Mouse (Mus musculus) forebrain, embryonic 14.5 days (tissue): ENCODE data around the gene Slc25a28. TPM values are rescaled to one million over a fixed set of nuclear protein-coding genes. Genes with fewer than 3 reads are reported as not detected.

Experiments
- ATAC-seq: fragments of 200-750 bp; cut with Nextera tagmentation; 2 replicates; pipeline ENCODE4 v1.8.0; 2017; ENCODE audit warnings: mild to moderate bottlenecking, moderate library complexity
- DNase-seq: peaks from one replicate; pipeline ENCODE4 v3.0.0-alpha.2; 2015; ENCODE audit warnings: low spot score
- H3K27ac ChIP-seq: fragments of 300-500 bp; sonication (generic); 2 replicates; pipeline ENCODE4 v1.5.1; 2014; ENCODE audit warnings: low read depth, mild to moderate bottlenecking, control low read depth, low read length, moderate library complexity
- H3K27me3 ChIP-seq: fragments of 300-500 bp; sonication (generic); replicated peaks from 2 replicates; pipeline ENCODE4 v1.6.1; 2014; ENCODE audit warnings: low read length, control low read depth, mixed read lengths; ENCODE audit not compliant: control insufficient read depth, insufficient read depth
- H3K36me3 ChIP-seq: fragments of 300-500 bp; sonication (generic); 2 replicates; pipeline ENCODE4 v1.6.1; 2014; ENCODE audit warnings: low read length, control low read depth; ENCODE audit not compliant: control insufficient read depth, insufficient read depth
- H3K4me1 ChIP-seq: fragments of 300-500 bp; sonication (generic); 2 replicates; pipeline ENCODE4 v1.6.1; 2014; ENCODE audit warnings: antibody characterized with exemption, low read length, control low read depth; ENCODE audit not compliant: control insufficient read depth, insufficient read depth
- H3K4me2 ChIP-seq: fragments of 300-500 bp; sonication (generic); 2 replicates; pipeline ENCODE4 v1.6.1; 2014; ENCODE audit warnings: mild to moderate bottlenecking, control low read depth, low read length
- H3K4me3 ChIP-seq: fragments of 300-500 bp; sonication (generic); 2 replicates; pipeline ENCODE4 v1.5.1; 2014; ENCODE audit warnings: low read depth, low read length, control low read depth
- H3K9ac ChIP-seq: fragments of 300-500 bp; sonication (generic); 2 replicates; pipeline ENCODE4 v1.6.1; 2014; ENCODE audit warnings: mild to moderate bottlenecking, low read length, control low read depth, moderate library complexity
- H3K9me3 ChIP-seq: fragments of 300-500 bp; sonication (generic); replicated peaks from 2 replicates; pipeline ENCODE4 v1.6.1; 2016; ENCODE audit warnings: low read length, control low read depth, mixed read lengths; ENCODE audit not compliant: control insufficient read depth
- WGBS: fragments of 180-500 bp; shearing (Covaris S2); extraction: QIAGEN DNeasy Blood & Tissue Kit; methylation state at CpG from one replicate; pipeline ENCODE4 v1.1.7; 2014; 5-methylcytosine and 5-hydroxymethylcytosine counted together
- polyA plus RNA-seq: library from polyadenylated mRNA; unstranded; fragments of >200 nt; fragmentation: Nextera tagmentation; extraction: Ambion mirVana; gene quantifications from 2 replicates; pipeline ENCODE4 v1.2.1, GENCODE M21; 2014

Slc25a28 gene
- polyA plus RNA-seq, 1 experiment from 2014 or later: 12.0 TPM

GRCm38 (mm10) chr19:43681541-43681940 lies 6.9 kb upstream of the Slc25a28 start:
- H3K9ac ChIP-seq: no peak overlapping the region
- H3K4me1 ChIP-seq: peaks cover 2% of the 10 kb centered on the region
- ATAC-seq (no peak), DNase-seq (no peak)
- H3K27me3 ChIP-seq: no peaks in the 10 kb centered on the region
- H3K9me3 ChIP-seq: no peaks in the 10 kb centered on the region
- H3K4me3 ChIP-seq: no peak overlapping the region
- WGBS: 84% methylated on average over 4 of the region's 4 CpGs
- no peak overlapping the region for H3K4me2 ChIP-seq
- H3K27ac ChIP-seq: no peak overlapping the region
- no peaks in the 10 kb centered on the region for H3K36me3 ChIP-seq

- Histone ChIP-seq H3K9ac (no peak overlapping the region), H3K27me3 (no peaks in the 10 kb centered on the region), H3K4me2 (no peak overlapping the region), H3K36me3 (no peaks in the 10 kb centered on the region), H3K27ac (no peak overlapping the region), H3K9me3 (no peaks in the 10 kb centered on the region), H3K4me3 (no peak overlapping the region), H3K4me1 (peaks cover 8% of the 10 kb centered on the region)
- DNase-seq (no peak), ATAC-seq (no peak)
- 83% methylated on average over 10 of the region's 10 CpGs for WGBS
These were observed 4.8 kb upstream of the Slc25a28 start for GRCm38 (mm10) chr19:43679474-43679981.

GRCm38 (mm10) chr19:43678467-43679003 lies 3.9 kb upstream of the Slc25a28 start:
- 93% methylated on average over 8 of the region's 8 CpGs for WGBS
- Histone ChIP-seq H3K27me3 (no peaks in the 10 kb centered on the region), H3K4me3 (no peak overlapping the region), H3K4me1 (peaks cover 11% of the 10 kb centered on the region), H3K36me3 (no peaks in the 10 kb centered on the region), H3K27ac (no peak overlapping the region), H3K4me2 (no peak overlapping the region), H3K9me3 (no peaks in the 10 kb centered on the region), H3K9ac (no peak overlapping the region)
- ATAC-seq (no peak), DNase-seq (no peak)

GRCm38 (mm10) chr19:43675525-43676400 lies 1.1 kb upstream of the Slc25a28 start:
- H3K4me2 ChIP-seq: peak overlapping the region; percentile 88
- no peaks in the 10 kb centered on the region for H3K9me3 ChIP-seq
- H3K9ac ChIP-seq: peak overlapping the region; percentile 75
- H3K4me1 ChIP-seq: peaks cover 19% of the 10 kb centered on the region
- 2% methylated on average over 43 of the region's 43 CpGs for WGBS
- ATAC-seq: 0 out of 2 replicates have a peak, but pooled peaks have one; percentile 3
- H3K27ac ChIP-seq: peak overlapping the region; percentile 95
- peak; percentile 69 for DNase-seq
- H3K36me3 ChIP-seq: no peaks in the 10 kb centered on the region
- no peaks in the 10 kb centered on the region for H3K27me3 ChIP-seq
- H3K4me3 ChIP-seq: peak overlapping the region; percentile 89

- Histone ChIP-seq H3K4me3 (peak overlapping the region; percentile 89), H3K9me3 (no peaks in the 10 kb centered on the region), H3K27ac (peak overlapping the region; percentile 66; the same call in 1 of the 2 replicates), H3K4me1 (peaks cover 19% of the 10 kb centered on the region), H3K36me3 (peaks cover 4% of the 10 kb centered on the region; the same call in 1 of the 2 replicates), H3K4me2 (peak overlapping the region; percentile 83), H3K27me3 (no peaks in the 10 kb centered on the region), H3K9ac (peak overlapping the region; percentile 91)
- peak; percentile 37 for DNase-seq
- ATAC-seq: no peak
- under 1% methylated on average over 27 of the region's 29 CpGs for WGBS
These were observed 378 bp downstream of the Slc25a28 start for GRCm38 (mm10) chr19:43674316-43674689.

- Histone ChIP-seq H3K4me2 (peak overlapping the region; percentile 83), H3K27ac (peak overlapping the region; percentile 66; the same call in 1 of the 2 replicates), H3K9ac (peak overlapping the region; percentile 91), H3K4me3 (peak overlapping the region; percentile 89), H3K4me1 (peaks cover 19% of the 10 kb centered on the region), H3K36me3 (peaks cover 4% of the 10 kb centered on the region; the same call in 1 of the 2 replicates), H3K9me3 (no peaks in the 10 kb centered on the region), H3K27me3 (no peaks in the 10 kb centered on the region)
- WGBS: 10% methylated on average over 21 of the region's 21 CpGs
- ATAC-seq (no peak), DNase-seq (no peak)
These were observed 967 bp downstream of the Slc25a28 start for GRCm38 (mm10) chr19:43673513-43674315.

GRCm38 (mm10) chr19:43671054-43671453 lies 3.6 kb downstream of the Slc25a28 start:
- WGBS: 86% methylated on average over 7 of the region's 7 CpGs
- no peaks in the 10 kb centered on the region for H3K9me3 ChIP-seq
- peaks cover 4% of the 10 kb centered on the region; the same call in 1 of the 2 replicates for H3K36me3 ChIP-seq
- no peak overlapping the region for H3K4me3 ChIP-seq
- ATAC-seq: no peak
- H3K4me1 ChIP-seq: peaks cover 13% of the 10 kb centered on the region
- DNase-seq: no peak
- H3K27ac ChIP-seq: no peak overlapping the region
- H3K9ac ChIP-seq: no peak overlapping the region
- no peak overlapping the region for H3K4me2 ChIP-seq
- H3K27me3 ChIP-seq: no peaks in the 10 kb centered on the region

- H3K9me3 ChIP-seq: no peaks in the 10 kb centered on the region
- no peak overlapping the region for H3K4me2 ChIP-seq
- whole genome bisulfite sequencing: 63% methylated on average over 8 of the region's 8 CpGs
- no peak for ATAC-seq
- H3K9ac ChIP-seq: no peak overlapping the region
- H3K4me3 ChIP-seq: no peak overlapping the region
- peaks cover 12% of the 10 kb centered on the region for H3K4me1 ChIP-seq
- H3K27ac ChIP-seq: no peak overlapping the region
- no peaks in the 10 kb centered on the region for H3K27me3 ChIP-seq
- no peak for DNase-seq
- H3K36me3 ChIP-seq: peaks cover 6% of the 10 kb centered on the region
These were observed 5.4 kb downstream of the Slc25a28 start for GRCm38 (mm10) chr19:43669136-43669759.
